Comparison of ENCODE assay signal across 23 mouse cellular contexts in the genomic region with DNA sequence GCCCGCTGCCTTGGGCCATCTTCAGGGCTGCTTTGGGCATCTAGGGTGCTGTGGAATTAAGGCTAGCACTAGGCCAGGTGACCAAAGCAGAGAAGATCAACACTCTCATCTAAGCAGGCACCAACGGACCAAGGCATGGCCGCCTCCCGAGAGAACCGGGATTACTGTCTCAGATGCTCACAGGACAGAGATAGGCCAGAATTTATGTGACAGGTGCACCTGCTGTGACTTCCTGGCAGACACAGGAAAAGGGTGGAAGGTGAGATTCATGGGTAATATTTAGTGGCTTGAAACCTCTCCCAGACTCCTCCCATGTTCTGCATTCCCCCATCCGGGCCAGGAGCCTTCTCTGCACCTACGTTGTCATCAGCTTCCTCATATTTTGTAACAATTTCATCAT. TPM values are rescaled to one million over a fixed set of nuclear protein-coding genes. Genes with fewer than 3 reads are reported as not detected.
DNase-seq lines count a peak whose midpoint lies in the region; ATAC-seq and TF ChIP-seq lines count a peak whose summit lies in the region.
"Had no signal": no experiment of that assay in that cellular context is flagged by ENCODE, and none has a peak within 500 bp of the region (broad histone marks: within the 10 kb centered on the region; RNA-seq: fewer than 3 reads in every experiment).

No protein-coding gene starts in this region.

- TF ChIP-seq POLR2A in thymus, adult 2 months (IDR thresholded peaks at IDR 0.05; ENCODE audit: control insufficient read depth, extremely low read depth, insufficient read depth, low read length, poor library complexity), result no peak

- DNase-seq in gastrocnemius, adult 18-20 months (ENCODE audit: low spot score), result peak; percentile 37
- no peak for DNase-seq in gastrocnemius, adult 8-10 months (ENCODE audit: low spot score in 2 of 2)
- DNase-seq in thymus, adult 2 months, result peak; percentile 2
- DNase-seq in thymus, postnatal 4 days, result no peak
- DNase-seq in cerebellum, postnatal 36 days, result peak; percentile 87 to 89
- no peak for DNase-seq in layer of hippocampus, postnatal 25 days (ENCODE audit: extremely low spot score in 1 of 2, low spot score in 1 of 2)
- no peak for DNase-seq in lung, postnatal 10 days
- DNase-seq: adrenal gland, adult 2 months; embryo, embryonic 11 days; heart, postnatal 10 days; kidney, adult 18-20 months; kidney, postnatal 36 days; liver; liver, postnatal 0 days; lung, postnatal 4 days; right cerebral cortex, postnatal 14 days; thymus, adult 18-20 months had no signal

- no peak for ATAC-seq in stomach, embryonic 16.5 days (ENCODE audit: insufficient read depth, low FRiP score)
- ATAC-seq: forebrain, embryonic 13.5 days; liver, postnatal 0 days had no signal

- H3K4me3 ChIP-seq in thymus, adult 2 months (ENCODE audit: control insufficient read depth, insufficient read depth, low read length), result no peak overlapping the region
- no peak overlapping the region for H3K4me3 ChIP-seq in stomach, embryonic 16.5 days (replicated peaks; ENCODE audit: low read length)
- H3K4me3 ChIP-seq: forebrain, embryonic 13.5 days; midbrain, embryonic 10.5 days; neural tube, embryonic 12.5 days had no signal

- 69% methylated on average over 7 of the region's 7 CpGs for WGBS in thymus, adult 2 months
- WGBS in stomach, embryonic 16.5 days, result 79% methylated on average over 7 of the region's 7 CpGs

- H3K9ac ChIP-seq in stomach, embryonic 16.5 days (ENCODE audit: low read length), result no peak overlapping the region
- H3K9ac ChIP-seq: forebrain, embryonic 13.5 days; hindbrain, embryonic 14.5 days; liver, postnatal 0 days; neural tube, embryonic 12.5 days had no signal

- no peaks in the 10 kb centered on the region for H3K9me3 ChIP-seq in stomach, embryonic 16.5 days (replicated peaks; ENCODE audit: control insufficient read depth, low read length)
- H3K9me3 ChIP-seq: forebrain, embryonic 13.5 days; midbrain, embryonic 10.5 days; neural tube, embryonic 12.5 days had no signal

- peak overlapping the region; percentile 88; the same call in 1 of the 2 replicates for H3K4me2 ChIP-seq in stomach, embryonic 16.5 days (ENCODE audit: low read depth, low read length)
- H3K4me2 ChIP-seq: neural tube, embryonic 12.5 days had no signal

- H3K27ac ChIP-seq in thymus, adult 2 months (ENCODE audit: control insufficient read depth, insufficient read depth, low read length), result no peak overlapping the region
- H3K27ac ChIP-seq in stomach, embryonic 16.5 days (ENCODE audit: low read length), result no peak overlapping the region
- H3K27ac ChIP-seq: forebrain, embryonic 13.5 days; hindbrain, embryonic 14.5 days; midbrain, embryonic 10.5 days; neural tube, embryonic 12.5 days had no signal

- peaks cover 14% of the 10 kb centered on the region for H3K4me1 ChIP-seq in thymus, adult 2 months (replicated peaks; ENCODE audit: control insufficient read depth, insufficient read depth, low read length)
- H3K4me1 ChIP-seq in stomach, embryonic 16.5 days (ENCODE audit: control insufficient read depth, insufficient read depth, low read length), result peaks cover 8% of the 10 kb centered on the region
- H3K4me1 ChIP-seq: neural tube, embryonic 12.5 days had no signal

- TF ChIP-seq CTCF in thymus, adult 2 months (IDR thresholded peaks at IDR 0.05; ENCODE audit: borderline replicate concordance, control insufficient read depth, extremely low read depth, insufficient read depth, low read length, poor library complexity), result no peak

- no peaks in the 10 kb centered on the region for H3K27me3 ChIP-seq in thymus, adult 2 months (ENCODE audit: control insufficient read depth, insufficient read depth, low read length)
- no peaks in the 10 kb centered on the region for H3K27me3 ChIP-seq in stomach, embryonic 16.5 days (ENCODE audit: control insufficient read depth, insufficient read depth, low read length)
- H3K27me3 ChIP-seq: CH12.LX had no signal

- no peaks in the 10 kb centered on the region for H3K36me3 ChIP-seq in thymus, adult 2 months (ENCODE audit: control insufficient read depth, insufficient read depth, low read length)
- no peaks in the 10 kb centered on the region for H3K36me3 ChIP-seq in stomach, embryonic 16.5 days (ENCODE audit: control insufficient read depth, insufficient read depth, low read length)
- H3K36me3 ChIP-seq: midbrain, embryonic 10.5 days; neural tube, embryonic 12.5 days had no signal

RNA-seq across cellular contexts. Expression of gene Dock9, which starts 2.1 kb away (rescaled TPM):
- total RNA-seq in gastrocnemius, adult 18-20 months (2021), result 10 to 100 TPM; 13.4 to 14.2 TPM
- 10 to 100 TPM; 11.6 to 16.7 (median 14.0) TPM for total RNA-seq in gastrocnemius, adult 8-10 months (2022)
- 12.9 and 13.2 TPM in 2 replicates for polyA plus RNA-seq in thymus, adult 2 months (2012; rRNA removed)
- polyA plus RNA-seq in stomach, embryonic 16.5 days (2015; fragmentation: Nextera tagmentation; extraction: Ambion mirVana), result 15.7 and 18.4 TPM in 2 replicates
- total RNA-seq in layer of hippocampus, postnatal 25 days (2021), result 100 to 1,000 TPM; 195 to 220 TPM

Comparison
In these comparisons a context has a peak if more than half of its experiments do, and no peak if none do; other contexts are left out.
1. DNase-seq: peak in gastrocnemius, adult 18-20 months (single experiment), thymus, adult 2 months (single experiment) and cerebellum, postnatal 36 days (2 of 2); none in gastrocnemius, adult 8-10 months (0 of 2), thymus, postnatal 4 days (single experiment), layer of hippocampus, postnatal 25 days (0 of 2) and lung, postnatal 10 days (single experiment).
2. RNA of gene Dock9, which starts 2.1 kb away (total RNA-seq): 195 to 220 TPM in layer of hippocampus, postnatal 25 days; 11.6 to 16.7 TPM in gastrocnemius, adult 8-10 months and 13.4 to 14.2 TPM in gastrocnemius, adult 18-20 months; every median in the first group is over 10 times any median in the second.